Mouse (Mus musculus): Measurements from ENCODE around the gene Pde6h. TPM values are rescaled to one million over a fixed set of nuclear protein-coding genes. Genes with fewer than 3 reads are reported as not detected.
A peak's percentile ranks its signal among the peaks of the same experiment; 100 is the strongest.

Pde6h gene
- polyA plus RNA-seq, 1 experiment from 2014 or later: not detected

DNA sequence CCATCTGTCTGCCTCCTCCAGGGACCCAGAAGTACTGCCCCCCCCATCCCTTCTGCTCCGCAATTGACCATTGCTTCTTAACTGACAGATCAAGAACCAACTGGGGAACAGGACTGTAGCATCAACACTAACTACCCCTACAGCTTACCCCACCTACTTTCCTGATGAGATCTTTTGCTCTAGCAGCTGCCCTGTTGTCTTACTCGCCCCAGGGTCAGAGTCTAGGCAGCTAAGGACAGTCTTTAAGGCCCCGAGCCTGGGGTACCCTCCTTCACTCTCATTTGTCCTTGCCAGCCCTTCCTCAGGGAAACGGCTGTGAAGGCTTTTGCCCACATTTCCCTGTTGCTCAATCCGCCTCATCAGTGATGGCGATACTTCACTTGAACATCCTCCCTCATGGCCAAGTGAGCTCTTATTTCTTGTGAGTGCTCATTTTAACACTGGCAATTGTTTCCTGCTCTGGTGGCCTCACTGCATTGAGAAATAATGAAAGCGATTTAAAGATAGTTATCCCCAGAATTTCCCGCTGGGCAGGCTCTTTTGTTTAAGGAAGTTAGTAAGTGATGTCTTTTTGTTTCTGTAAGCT is 19.7 kb upstream of the Pde6h start:
- Histone ChIP-seq H3K27me3 (ENCODE audit: control insufficient read depth, insufficient read depth, low read length) (no peaks in the 10 kb centered on the region), H3K4me2 (ENCODE audit: low read depth, low read length, severe bottlenecking) (no peak overlapping the region), H3K36me3 (ENCODE audit: control insufficient read depth, insufficient read depth, low read length) (no peaks in the 10 kb centered on the region), H3K9me3 (ENCODE audit: control insufficient read depth, low read length) (no peaks in the 10 kb centered on the region), H3K4me1 (replicated peaks; ENCODE audit: control insufficient read depth, insufficient read depth, low read length) (no peaks in the 10 kb centered on the region), H3K9ac (ENCODE audit: low read length) (no peak overlapping the region), H3K27ac (ENCODE audit: low read depth, low read length) (no peak overlapping the region), H3K4me3 (ENCODE audit: low read depth, low read length) (no peak overlapping the region)
- no peak for ATAC-seq (replicated peaks; ENCODE audit: low FRiP score)
- WGBS: 66% methylated on average over 8 of the region's 8 CpGs
- DNase-seq (ENCODE audit: low spot score): no peak

DNA sequence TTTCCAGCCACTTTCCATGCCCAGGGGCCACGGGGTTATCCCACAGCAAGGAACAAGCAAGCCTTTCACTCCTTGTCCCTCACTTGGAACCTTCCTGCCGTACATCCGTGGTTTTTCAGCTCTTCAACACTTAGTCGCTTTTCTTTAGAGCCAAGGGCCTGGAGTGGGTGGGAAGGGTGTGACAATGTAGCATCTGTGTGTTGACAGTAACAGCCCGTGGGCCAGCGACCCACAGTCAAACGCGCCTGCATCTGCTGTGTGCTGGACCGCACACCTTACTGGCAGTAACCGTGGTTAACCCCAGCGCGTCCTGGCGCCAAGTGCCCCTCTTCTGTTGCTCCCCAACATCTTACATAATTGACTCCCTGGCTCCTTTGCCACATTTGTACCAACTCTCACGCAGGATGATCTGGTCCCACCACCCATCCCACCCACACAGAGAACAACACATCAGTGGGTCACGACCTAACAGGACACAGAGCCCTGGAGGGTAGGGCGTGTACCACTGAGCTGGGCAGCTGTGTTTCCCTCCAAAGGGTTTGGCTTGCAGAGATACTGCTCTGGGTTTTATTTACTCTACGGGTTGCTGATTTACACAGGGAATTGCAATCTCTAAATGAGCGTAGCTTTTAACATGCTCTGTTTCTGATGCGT is 17.2 kb upstream of the Pde6h start:
- H3K4me1 ChIP-seq (replicated peaks; ENCODE audit: control insufficient read depth, insufficient read depth, low read length): no peaks in the 10 kb centered on the region
- H3K27ac ChIP-seq (ENCODE audit: low read depth, low read length): no peak overlapping the region
- no peak overlapping the region for H3K9ac ChIP-seq (ENCODE audit: low read length)
- no peak overlapping the region for H3K4me2 ChIP-seq (ENCODE audit: low read depth, low read length, severe bottlenecking)
- ATAC-seq (replicated peaks; ENCODE audit: low FRiP score) (no peak), DNase-seq (ENCODE audit: low spot score) (no peak)
- no peaks in the 10 kb centered on the region for H3K36me3 ChIP-seq (ENCODE audit: control insufficient read depth, insufficient read depth, low read length)
- H3K9me3 ChIP-seq (ENCODE audit: control insufficient read depth, low read length): no peaks in the 10 kb centered on the region
- WGBS: 86% methylated on average over 19 of the region's 19 CpGs
- no peak overlapping the region for H3K4me3 ChIP-seq (ENCODE audit: low read depth, low read length)
- no peaks in the 10 kb centered on the region for H3K27me3 ChIP-seq (ENCODE audit: control insufficient read depth, insufficient read depth, low read length)

DNA sequence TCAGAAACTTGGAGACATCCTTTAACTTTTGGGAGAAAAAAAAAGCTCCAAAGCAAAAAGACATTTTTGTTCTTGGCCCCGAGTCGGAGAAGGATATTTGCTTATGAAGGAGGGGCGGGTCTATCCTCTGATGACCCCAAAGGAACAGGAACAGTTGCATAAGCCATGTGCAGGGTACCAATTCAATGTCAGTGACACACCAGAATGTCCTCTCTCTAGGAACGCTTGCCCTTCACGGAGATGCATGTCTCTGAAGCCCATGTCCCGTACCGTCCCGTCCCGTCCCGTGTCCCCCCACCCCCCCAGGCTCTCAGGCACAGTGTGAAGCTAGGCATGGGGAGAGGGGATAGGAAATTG is 16.7 kb upstream of the Pde6h start:
- DNase-seq (ENCODE audit: low spot score): no peak
- no peaks in the 10 kb centered on the region for H3K4me1 ChIP-seq (replicated peaks; ENCODE audit: control insufficient read depth, insufficient read depth, low read length)
- ATAC-seq (replicated peaks; ENCODE audit: low FRiP score): peak; percentile 42; the same call in 1 of the 2 replicates
- no peaks in the 10 kb centered on the region for H3K27me3 ChIP-seq (ENCODE audit: control insufficient read depth, insufficient read depth, low read length)
- no peak overlapping the region for H3K27ac ChIP-seq (ENCODE audit: low read depth, low read length)
- no peak overlapping the region for H3K4me2 ChIP-seq (ENCODE audit: low read depth, low read length, severe bottlenecking)
- no peaks in the 10 kb centered on the region for H3K9me3 ChIP-seq (ENCODE audit: control insufficient read depth, low read length)
- H3K9ac ChIP-seq (ENCODE audit: low read length): no peak overlapping the region
- 73% methylated on average over 10 of the region's 10 CpGs for WGBS
- H3K36me3 ChIP-seq (ENCODE audit: control insufficient read depth, insufficient read depth, low read length): no peaks in the 10 kb centered on the region
- no peak overlapping the region for H3K4me3 ChIP-seq (ENCODE audit: low read depth, low read length)

DNA sequence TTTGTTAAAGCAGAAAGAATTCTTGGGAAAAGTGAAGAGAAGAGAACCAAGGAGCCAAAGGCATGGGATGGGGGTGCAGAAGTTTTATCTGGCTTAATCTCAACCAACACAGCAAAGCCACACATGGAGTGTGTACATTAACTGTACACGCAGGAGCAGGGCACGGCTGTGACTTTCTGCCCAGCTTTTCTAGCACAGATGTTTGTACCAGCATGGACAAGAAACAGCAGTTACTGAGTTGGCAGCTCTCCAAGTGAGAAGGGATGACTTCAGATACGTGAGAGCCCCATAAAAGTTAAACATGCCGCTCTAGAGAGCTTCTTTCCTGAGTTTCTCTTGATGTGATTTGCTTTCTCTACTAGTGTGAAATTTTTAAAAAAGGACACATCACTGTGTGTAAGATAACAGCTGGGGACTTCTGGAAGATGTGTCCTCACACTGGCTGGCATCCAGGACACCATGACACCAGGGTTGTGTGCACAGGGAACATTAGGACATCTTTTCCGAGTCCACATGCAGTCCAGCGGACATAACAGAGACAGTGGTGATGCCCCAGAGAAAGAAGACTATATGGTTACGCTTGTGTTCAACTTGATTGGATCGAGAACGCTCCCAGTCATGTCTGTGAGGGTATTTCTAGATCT is 13.3 kb upstream of the Pde6h start:
- H3K27ac ChIP-seq (ENCODE audit: low read depth, low read length): no peak overlapping the region
- no peaks in the 10 kb centered on the region for H3K9me3 ChIP-seq (ENCODE audit: control insufficient read depth, low read length)
- H3K4me1 ChIP-seq (replicated peaks; ENCODE audit: control insufficient read depth, insufficient read depth, low read length): no peaks in the 10 kb centered on the region
- no peak overlapping the region for H3K4me3 ChIP-seq (ENCODE audit: low read depth, low read length)
- H3K36me3 ChIP-seq (ENCODE audit: control insufficient read depth, insufficient read depth, low read length): no peaks in the 10 kb centered on the region
- H3K27me3 ChIP-seq (ENCODE audit: control insufficient read depth, insufficient read depth, low read length): no peaks in the 10 kb centered on the region
- no peak for ATAC-seq (replicated peaks; ENCODE audit: low FRiP score)
- WGBS: 87% methylated on average over 9 of the region's 9 CpGs
- H3K4me2 ChIP-seq (ENCODE audit: low read depth, low read length, severe bottlenecking): no peak overlapping the region
- H3K9ac ChIP-seq (ENCODE audit: low read length): no peak overlapping the region
- no peak for DNase-seq (ENCODE audit: low spot score)

DNA sequence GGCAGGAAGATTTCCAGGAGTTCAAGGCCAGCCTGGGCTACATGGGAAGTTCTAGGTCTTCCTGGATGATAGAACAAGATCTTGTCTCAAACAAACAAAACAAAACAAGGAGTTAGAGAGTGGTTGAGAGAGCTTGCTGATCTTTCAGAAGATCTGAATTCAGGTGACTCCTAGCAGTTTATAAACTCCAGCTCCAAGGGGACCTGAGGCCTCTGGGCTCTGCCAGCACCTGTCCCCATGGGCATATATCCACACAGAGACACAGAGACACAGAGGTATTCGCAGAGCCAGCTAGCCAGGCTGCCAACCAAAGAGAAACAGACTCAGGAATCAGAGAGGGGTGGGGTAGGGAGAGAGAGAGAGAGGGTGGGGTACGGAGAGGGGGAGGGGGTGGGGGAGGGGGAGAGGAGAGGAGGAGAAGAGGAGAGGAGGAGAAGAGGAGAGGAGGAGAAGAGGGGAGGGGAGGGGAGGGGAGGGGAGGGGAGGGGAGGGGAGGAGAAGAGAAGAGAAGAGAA is 10.8 kb upstream of the Pde6h start:
- Histone ChIP-seq H3K27ac (ENCODE audit: low read depth, low read length) (no peak overlapping the region), H3K4me2 (ENCODE audit: low read depth, low read length, severe bottlenecking) (no peak overlapping the region), H3K4me3 (ENCODE audit: low read depth, low read length) (no peak overlapping the region), H3K4me1 (replicated peaks; ENCODE audit: control insufficient read depth, insufficient read depth, low read length) (no peaks in the 10 kb centered on the region), H3K36me3 (ENCODE audit: control insufficient read depth, insufficient read depth, low read length) (no peaks in the 10 kb centered on the region), H3K9ac (ENCODE audit: low read length) (no peak overlapping the region), H3K9me3 (ENCODE audit: control insufficient read depth, low read length) (no peaks in the 10 kb centered on the region), H3K27me3 (ENCODE audit: control insufficient read depth, insufficient read depth, low read length) (no peaks in the 10 kb centered on the region)
- 100% methylated on average over 1 of the region's 2 CpGs for WGBS
- no peak for ATAC-seq (replicated peaks; ENCODE audit: low FRiP score)
- no peak for DNase-seq (ENCODE audit: low spot score)

DNA sequence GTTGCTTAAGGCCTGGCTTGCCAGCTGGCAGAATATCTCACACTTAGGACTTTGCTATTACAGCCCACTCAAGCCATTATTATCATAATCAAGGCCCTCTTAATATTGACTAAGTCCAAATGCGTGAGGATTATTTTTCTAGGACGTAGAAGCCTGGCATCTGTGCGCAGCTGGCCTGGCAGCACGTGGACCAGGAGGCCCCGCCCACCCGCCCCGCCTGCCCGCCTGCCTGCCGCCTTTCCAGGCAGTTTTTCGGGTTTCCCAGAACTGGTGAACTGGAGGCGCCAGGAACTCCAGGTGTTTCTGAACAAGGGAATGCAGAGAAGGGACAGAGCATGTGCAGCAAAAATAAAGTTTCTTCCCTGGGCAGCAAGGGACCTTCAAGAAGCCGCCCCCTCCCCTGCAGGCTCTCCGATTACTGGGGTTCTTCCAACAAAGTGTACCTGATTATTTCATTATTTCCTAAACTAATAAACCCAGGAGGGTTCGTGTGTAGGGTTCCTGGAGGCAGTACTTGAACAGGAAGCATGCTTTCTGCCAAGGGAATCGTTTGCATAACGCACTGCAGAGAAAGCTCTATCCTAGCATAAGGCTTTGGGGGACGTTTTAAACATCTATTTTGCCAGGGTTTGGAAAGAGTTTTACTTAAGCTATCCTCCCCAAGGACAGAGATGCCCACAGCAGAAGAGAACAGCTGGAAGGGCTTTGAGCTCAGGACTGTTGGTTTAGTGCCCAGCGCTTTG is 10.1 kb upstream of the Pde6h start:
- H3K27me3 ChIP-seq (ENCODE audit: control insufficient read depth, insufficient read depth, low read length): no peaks in the 10 kb centered on the region
- no peaks in the 10 kb centered on the region for H3K36me3 ChIP-seq (ENCODE audit: control insufficient read depth, insufficient read depth, low read length)
- peak; percentile 71 for DNase-seq (ENCODE audit: low spot score)
- H3K4me1 ChIP-seq (replicated peaks; ENCODE audit: control insufficient read depth, insufficient read depth, low read length): no peaks in the 10 kb centered on the region
- H3K9ac ChIP-seq (ENCODE audit: low read length): peak overlapping the region; percentile 12; the same call in 1 of the 2 replicates
- H3K4me3 ChIP-seq (ENCODE audit: low read depth, low read length): peak overlapping the region; percentile 4; the same call in 1 of the 2 replicates
- WGBS: 28% methylated on average over 13 of the region's 18 CpGs
- peak overlapping the region; percentile 43; the same call in 1 of the 2 replicates for H3K4me2 ChIP-seq (ENCODE audit: low read depth, low read length, severe bottlenecking)
- no peaks in the 10 kb centered on the region for H3K9me3 ChIP-seq (ENCODE audit: control insufficient read depth, low read length)
- H3K27ac ChIP-seq (ENCODE audit: low read depth, low read length): no peak overlapping the region
- peak; percentile 76 for ATAC-seq (replicated peaks; ENCODE audit: low FRiP score)

DNA sequence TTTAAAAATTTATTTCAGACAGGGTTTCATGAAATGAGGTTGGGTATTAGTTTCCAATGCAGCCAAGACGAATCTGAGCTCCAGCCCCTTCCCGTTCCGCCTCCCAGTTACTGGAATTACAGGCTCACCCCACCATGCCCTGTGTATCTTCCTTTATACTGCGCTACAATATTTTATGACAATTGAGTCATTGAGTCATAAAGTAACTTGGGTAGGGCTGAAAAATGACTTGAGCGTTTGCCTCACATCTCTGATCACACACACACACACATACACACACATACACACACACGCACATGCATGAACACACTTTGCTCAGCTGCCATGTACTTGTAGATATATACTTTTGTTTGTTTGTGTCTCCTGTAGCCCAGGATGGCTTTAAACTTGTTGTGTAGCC is 9.4 kb upstream of the Pde6h start:
- Histone ChIP-seq H3K4me1 (replicated peaks; ENCODE audit: control insufficient read depth, insufficient read depth, low read length) (no peaks in the 10 kb centered on the region), H3K9ac (ENCODE audit: low read length) (no peak overlapping the region), H3K36me3 (ENCODE audit: control insufficient read depth, insufficient read depth, low read length) (no peaks in the 10 kb centered on the region), H3K4me3 (ENCODE audit: low read depth, low read length) (no peak overlapping the region), H3K9me3 (ENCODE audit: control insufficient read depth, low read length) (no peaks in the 10 kb centered on the region), H3K27me3 (ENCODE audit: control insufficient read depth, insufficient read depth, low read length) (no peaks in the 10 kb centered on the region), H3K27ac (ENCODE audit: low read depth, low read length) (no peak overlapping the region), H3K4me2 (ENCODE audit: low read depth, low read length, severe bottlenecking) (no peak overlapping the region)
- DNase-seq (ENCODE audit: low spot score) (no peak), ATAC-seq (replicated peaks; ENCODE audit: low FRiP score) (no peak)
- 95% methylated on average over 6 of the region's 6 CpGs for WGBS

DNA sequence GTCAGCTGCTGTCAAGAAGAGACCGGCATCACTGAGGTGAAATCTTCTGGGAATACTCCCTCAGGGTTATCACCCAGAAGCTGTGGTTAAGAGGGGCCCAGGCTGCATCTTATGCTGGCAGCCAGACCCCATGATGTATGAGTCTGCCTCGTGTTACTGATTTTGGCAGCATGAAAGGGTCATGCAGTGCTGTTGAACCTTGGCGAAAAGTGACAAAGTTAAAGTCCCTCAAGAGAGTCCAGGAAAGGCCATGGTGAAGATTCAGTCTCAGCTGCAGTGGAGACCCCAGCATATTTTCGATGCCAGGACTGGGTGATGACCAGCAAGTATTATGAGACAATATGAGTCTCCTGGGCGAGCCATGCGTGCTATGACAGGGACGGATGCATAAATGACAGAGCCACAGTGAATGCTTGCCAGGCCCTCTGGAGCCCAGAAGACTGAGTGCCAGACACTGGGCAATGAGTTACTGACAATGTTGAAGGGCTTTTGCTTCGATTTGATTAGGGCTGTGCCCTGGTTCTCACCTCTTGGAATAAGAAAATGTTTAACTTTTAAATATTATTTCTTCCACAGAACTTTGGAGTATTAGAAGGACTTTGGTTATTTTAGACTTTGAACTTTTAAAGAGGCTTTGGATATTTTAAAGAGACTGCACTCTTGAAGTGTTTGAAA is 7.8 kb upstream of the Pde6h start:
- H3K9me3 ChIP-seq (ENCODE audit: control insufficient read depth, low read length): no peaks in the 10 kb centered on the region
- no peak overlapping the region for H3K27ac ChIP-seq (ENCODE audit: low read depth, low read length)
- DNase-seq (ENCODE audit: low spot score): no peak
- 90% methylated on average over 8 of the region's 8 CpGs for WGBS
- H3K4me2 ChIP-seq (ENCODE audit: low read depth, low read length, severe bottlenecking): no peak overlapping the region
- no peaks in the 10 kb centered on the region for H3K4me1 ChIP-seq (replicated peaks; ENCODE audit: control insufficient read depth, insufficient read depth, low read length)
- ATAC-seq (replicated peaks; ENCODE audit: low FRiP score): no peak
- no peaks in the 10 kb centered on the region for H3K36me3 ChIP-seq (ENCODE audit: control insufficient read depth, insufficient read depth, low read length)
- H3K4me3 ChIP-seq (ENCODE audit: low read depth, low read length): no peak overlapping the region
- H3K9ac ChIP-seq (ENCODE audit: low read length): no peak overlapping the region
- no peaks in the 10 kb centered on the region for H3K27me3 ChIP-seq (ENCODE audit: control insufficient read depth, insufficient read depth, low read length)
